Mouse (Mus musculus) testis, postnatal 14 days (tissue): Measurements from ENCODE around the gene Ccdc88b.
"Not testable (repeated sequence)": the region's sequence is repeated elsewhere in the genome, so short reads cannot be mapped to it uniquely, and the experiment has no call there.

Experiments
- DNase-seq: peaks from one replicate; pipeline ENCODE4 v3.0.0; 2021; ENCODE audit warnings: low spot score

Gene Ccdc88b

DNA sequence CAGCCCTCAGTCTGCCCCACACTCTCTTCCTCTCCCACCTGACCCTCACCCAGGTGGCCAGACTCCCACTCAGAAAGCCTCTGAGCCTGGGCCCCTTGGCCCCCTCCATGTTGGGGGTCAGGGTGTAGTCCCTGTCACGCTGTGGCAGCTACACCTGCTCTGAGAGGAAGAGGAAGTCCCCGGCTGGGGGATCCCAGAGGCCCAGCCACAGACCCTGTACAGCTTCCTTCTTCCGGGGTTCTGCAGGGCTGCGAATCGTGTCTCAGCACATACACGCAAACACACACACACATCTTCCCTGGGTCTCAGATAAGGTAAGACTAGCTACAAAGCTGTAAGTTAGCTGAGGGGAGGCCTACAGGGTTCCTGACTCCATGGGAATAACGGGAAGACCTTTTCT, at the start of gene Ccdc88b:
Gene Ccdc88b, minus strand, starts transcription at position 181 of the 400 bp plus-strand sequence.
- no peak for DNase-seq

DNA sequence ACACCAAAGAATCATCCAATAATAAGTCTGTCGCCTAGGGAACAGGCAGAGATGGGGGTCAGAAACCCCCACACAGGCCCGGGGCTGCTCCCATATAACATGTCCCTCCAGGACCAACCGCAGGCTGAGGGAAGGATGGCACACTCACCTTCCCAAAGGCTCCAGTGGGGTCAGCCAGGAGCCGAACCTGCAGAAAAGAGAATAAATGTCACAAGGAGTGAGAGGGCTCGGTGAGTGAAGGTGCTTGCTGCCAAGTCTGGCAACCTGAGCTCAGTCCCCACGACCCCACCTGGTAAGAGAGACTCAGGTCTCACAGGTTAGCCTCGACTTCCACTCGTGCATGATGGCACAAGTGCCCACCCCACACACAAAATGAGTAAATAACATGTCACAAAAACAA, 49.1 kb upstream of the Ccdc88b start:
- no peak for DNase-seq

DNA sequence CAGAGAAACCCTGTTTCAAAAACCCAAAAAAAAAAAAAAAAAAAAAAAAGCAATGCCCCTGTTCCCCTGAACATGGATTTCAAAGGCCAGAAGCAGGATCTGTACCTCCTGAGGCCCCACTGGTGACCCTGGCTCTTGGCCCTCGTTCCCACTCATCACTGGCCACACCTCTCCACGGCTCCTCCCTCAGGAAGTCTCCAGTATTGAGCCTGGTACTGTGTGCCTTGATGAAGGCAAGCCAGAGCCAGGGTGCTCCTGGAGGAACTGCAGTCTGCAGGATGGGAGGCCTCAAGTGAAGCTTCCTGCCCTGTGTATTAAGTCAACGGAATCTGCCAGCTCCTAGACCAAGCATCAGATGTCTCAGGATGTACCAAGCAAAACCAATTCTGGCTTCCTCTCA, 48.2 kb upstream of the Ccdc88b start:
- DNase-seq = peak; percentile 8

DNA sequence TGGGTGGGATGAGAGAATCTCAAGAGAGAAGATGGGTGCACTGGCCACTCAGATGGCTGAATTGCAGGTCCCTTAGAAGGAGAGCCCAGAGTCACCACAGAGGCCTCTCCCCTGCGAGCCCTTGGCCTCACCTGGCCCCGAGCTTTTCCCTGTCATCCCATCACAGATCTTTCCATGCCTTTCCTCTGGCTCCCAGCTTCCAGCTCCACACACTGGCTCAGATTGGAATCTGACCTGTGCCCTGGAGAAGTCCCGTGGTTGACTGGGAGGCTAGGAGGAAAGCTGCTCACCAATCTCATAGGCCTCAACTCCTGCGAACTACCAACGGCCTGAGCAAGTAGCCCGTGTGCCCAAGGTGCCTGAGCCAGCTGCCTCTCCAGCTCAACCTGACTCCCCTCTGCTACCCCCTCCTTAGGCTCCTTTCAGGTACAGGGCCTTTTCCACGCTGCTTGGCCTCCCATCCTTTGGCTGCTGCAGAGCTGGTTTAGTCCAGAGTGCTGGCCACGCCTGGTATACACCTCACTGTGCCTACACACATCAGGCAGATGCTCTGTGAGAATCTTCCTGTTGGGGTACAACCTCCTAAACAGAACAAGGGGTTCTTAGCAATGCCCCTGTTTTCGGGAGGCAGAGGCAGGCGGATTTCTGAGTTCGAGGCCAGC, 47.6 kb upstream of the Ccdc88b start:
- peak; percentile 6 for DNase-seq

DNA sequence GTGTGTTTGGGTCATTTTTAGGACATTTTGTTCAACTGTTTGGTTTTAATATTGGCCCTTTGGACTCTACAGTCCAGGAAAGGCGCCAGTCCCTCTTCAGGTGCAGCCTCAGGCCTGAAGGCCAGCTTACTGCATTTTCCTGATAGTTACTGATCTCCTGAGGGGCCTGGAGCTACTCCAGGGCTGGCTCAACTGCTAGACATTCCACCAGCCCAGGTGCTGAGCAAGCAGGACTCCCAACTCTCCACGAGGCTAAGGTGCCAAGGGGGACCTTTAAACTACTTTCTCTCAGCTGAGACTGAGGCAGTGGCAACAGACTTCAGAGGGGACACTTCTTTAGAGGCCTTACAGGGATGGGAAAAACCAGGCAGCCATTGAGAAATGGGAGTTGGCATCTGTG, 46.8 kb upstream of the Ccdc88b start:
- DNase-seq = no peak

DNA sequence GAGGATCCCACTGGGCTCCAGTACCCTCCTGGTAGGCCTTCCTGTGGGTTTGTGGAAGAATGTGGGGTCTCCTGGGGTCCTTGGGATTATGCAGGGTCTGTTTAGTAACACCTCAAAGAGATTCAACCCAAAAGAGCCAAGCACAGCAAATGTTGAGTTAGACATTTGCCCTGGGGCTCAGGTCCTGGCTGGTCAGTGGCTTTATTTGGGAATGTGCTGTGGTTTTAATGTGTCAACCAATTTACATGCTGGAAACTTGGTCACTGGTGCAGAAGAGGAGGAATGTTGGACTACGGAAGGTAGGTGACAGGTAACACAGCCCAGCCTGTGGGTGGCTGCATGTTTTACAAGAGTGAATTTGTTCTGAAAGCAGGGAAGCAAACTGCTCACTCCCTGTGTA, 45.0 kb upstream of the Ccdc88b start:
- no peak for DNase-seq

DNA sequence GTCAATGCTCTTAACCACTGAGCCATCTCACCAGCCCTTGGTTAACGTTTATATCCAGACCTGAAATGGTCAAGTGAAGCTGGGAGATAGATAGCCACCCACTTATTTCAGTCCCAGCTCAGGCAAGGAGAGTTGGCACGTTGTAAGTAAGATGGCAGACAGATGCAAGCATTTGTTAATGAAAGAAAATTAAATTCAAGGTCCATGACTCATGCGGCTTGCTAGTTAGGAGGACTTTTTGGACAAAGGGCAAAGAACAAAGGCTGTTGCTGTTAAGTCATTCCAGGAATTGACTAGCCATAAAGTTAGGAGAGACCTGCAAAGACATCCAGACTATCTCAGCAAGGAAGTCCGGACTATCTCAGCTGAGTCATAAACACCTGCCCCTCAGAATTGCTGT, 41.6 kb upstream of the Ccdc88b start:
- no peak for DNase-seq

DNA sequence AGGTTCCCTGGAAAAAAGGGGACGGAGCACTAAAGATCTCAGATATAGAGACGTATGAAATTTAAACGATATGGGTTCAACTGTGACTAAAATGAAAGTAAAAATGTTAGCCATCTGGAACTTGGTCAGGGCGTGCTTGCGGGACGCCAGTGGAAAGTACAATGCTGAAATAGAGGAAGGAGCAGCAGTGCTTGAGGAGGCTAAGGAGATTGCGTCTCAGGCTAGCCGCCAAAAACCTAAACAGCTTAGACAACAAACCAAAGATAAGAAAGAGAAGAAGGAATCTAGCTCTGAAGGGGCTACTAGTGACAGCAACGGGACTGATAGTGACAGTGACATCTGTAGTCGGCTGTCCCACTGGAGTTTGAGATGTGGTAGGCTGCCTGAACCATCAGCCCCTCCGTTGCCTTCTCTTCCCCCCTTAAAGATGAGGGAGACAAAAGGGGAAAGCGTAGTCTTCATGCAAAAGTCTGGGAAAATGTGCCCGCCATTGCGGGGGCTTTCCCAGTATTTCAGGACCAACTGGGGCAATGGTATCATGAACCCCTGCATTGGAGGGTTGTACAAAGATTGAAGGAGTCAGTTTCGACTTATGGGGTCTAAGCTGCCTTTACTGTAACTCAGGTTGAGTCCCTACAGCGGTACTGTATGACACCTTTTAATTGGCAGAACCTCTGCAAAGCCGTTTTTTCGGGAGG, 37.7 kb upstream of the Ccdc88b start:
- DNase-seq = not testable (repeated sequence)

DNA sequence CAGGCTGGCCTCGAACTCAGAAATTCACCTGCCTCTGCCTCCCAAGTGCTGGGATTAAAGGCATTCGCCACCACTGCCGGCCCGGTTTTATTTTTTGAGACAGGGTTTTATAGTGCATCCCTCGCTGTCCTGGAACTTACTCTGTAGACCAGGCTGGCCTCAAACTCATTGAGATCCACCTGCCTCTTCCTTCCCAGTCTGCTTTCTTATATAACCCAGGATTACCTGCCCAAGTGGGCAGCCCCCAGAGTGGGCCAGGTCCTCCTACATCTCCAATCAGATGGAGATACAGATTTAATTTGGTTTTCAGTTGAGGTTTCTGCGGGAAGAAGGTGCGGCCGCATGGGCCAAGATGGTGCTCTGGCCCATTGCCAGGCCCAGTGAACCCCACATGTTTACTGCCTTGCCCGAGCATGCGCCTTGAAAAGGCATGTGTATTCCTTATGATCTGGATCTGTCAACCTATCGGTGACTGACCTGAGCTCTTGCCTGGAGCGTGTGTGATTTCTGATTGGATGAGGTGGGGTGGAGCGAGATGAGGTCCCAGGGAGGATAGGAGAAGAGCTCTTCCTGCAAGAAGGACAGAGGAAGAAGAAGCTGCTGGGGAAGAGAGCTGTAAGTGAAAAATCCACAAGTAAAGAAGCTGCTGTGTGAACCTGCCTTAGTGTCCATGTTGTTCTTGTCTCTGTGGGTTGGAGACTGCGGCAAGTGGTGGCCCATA, 35.9 kb upstream of the Ccdc88b start:
- DNase-seq = no peak

DNA sequence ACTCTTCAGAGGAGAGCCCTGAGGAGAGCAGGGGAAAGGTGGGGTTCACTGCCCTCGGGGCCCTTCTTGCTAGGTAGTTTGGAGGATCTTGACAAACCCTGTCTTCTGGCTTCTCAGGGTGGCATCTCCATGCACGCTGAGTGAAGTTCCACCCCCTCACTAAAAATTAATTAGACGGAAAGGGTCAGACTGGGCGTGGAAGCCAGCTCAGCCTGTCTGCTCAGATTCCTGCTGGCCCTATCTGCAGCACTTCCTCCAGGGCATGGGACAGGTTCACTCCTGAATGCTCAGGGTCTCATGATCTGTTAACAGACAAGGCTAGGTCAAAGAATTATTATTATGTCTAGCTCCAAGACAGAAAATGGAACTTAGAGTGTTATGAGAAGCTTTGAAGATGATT, 34.5 kb upstream of the Ccdc88b start:
- no peak for DNase-seq

DNA sequence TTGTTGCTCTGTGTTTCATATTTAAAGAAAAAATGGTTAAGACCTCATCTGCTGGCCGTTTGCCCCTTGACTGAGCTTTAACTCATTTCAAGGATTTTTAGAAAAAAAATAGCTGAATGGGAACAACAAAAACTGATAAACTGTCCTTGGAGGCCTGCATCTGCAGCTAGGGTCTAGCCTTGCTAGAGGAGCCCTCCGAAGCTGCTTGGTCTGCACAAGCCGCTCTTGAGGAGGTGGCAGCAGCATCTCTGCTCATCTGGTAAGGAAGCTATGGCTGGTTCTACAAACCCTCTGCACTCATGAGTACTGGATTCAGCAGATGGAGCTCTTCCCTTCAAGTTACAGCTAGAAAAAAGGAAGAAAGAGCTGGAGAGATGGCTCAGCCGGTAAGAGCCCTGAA, 20.0 kb upstream of the Ccdc88b start:
- peak; percentile 44 for DNase-seq

DNA sequence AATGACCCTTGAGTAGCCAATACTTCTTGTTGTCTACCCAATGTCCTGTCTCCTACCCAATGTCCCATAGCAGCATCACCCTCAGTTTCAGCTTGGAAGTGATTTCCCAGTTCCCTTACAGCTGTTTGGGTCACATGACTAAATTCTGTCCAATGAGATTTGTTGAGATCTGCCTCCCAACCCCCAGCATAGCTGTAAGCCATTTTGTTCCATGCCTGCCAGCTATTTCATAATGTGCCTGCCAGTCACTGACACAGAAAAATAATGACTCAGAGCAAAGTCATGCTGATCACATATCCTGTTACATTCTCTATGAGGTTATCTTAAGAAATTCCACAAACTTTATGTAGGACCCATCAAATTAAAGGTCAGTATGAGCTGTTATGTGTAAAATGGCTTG, 18.8 kb upstream of the Ccdc88b start:
- DNase-seq = no peak

DNA sequence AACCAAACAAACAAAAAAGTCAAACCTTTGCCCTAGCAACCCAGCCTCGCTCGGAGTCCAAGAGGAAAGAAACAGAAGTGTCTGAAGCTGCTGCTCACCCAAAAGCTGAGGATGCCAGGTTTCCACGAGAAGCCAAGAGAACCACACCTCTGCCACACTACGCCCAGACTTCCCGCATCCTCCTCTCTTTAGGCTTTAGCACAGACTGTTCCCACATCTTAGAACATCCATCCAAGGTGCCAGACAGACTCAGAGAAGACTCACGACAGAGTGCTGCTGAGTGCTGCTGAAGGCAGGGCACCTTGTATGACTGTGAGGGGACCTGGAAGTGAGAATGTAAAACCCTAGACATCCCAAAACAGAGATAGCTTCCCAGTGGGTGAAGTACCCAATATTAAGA, 17.8 kb upstream of the Ccdc88b start:
- DNase-seq = no peak

DNA sequence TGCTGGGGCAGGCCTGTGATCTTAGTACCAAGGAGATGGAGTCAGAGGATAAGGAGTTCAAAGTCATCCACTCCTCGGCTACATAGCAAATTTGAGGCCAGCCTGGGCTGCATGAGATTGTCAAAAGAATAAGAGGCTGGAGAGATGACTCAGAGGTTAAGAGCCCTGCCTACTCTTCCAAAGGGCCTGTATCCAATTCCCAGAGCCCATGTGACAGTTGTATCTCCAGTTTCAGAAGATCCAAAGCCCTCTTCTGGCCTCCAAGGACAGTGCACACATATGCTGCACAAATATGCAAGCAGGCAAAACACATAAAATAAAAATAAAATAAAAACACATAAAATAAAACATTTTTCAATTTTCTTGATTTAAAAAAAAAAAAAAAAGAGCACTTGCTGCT, 16.2 kb upstream of the Ccdc88b start:
- no peak for DNase-seq

DNA sequence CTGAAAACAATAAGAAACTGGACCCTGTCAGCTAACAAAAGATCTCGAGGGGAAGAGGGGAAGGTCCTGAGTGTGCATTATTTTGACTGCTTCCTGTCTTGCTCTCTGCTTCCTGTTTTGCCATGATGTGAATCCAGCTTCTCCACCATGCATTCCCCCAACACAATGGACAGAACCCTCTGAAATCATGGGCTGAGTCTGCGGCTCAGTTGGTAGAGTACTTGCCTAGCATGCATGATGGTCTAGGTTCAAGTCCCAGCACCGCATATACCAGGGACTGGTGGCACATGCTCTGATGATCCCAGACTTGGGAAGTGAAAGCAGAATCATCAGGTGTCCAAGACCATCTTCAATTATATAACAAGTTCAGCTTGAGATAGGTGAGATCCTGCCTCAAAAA, 14.7 kb upstream of the Ccdc88b start:
- DNase-seq = no peak

DNA sequence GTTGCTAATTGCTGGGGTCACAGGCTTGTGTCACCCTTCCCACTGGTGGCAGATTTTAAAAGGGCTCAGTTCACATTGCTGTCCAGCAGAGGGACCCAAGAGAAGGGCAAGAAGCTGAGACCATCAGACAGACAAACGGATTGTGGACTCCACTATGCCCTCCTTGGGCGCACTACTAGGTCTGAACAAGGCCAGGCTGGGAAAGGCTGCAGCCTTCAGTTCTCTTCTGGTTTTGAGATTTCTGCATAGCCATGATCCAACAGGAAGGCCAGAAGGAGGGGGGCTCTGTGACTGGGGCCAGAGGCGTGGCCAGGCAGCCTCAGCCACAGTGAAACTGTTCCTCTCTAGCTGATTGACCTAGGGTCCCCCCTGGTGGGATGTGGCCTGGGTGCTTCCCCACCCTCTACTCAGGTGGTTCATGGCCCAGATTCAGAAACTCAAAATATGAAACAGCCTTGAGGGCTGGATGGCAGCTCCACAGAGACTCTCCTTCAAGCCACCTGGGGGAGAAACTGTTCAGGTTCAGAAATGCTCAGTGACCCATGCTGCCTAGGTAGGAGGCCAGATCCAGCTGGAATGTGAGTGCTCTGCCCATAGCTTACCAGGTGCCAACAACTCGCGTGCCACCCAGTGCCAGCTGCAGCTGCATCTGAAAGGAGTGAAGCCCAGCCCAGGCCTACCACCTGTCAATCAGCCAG, 13.7 kb upstream of the Ccdc88b start:
- DNase-seq = no peak

DNA sequence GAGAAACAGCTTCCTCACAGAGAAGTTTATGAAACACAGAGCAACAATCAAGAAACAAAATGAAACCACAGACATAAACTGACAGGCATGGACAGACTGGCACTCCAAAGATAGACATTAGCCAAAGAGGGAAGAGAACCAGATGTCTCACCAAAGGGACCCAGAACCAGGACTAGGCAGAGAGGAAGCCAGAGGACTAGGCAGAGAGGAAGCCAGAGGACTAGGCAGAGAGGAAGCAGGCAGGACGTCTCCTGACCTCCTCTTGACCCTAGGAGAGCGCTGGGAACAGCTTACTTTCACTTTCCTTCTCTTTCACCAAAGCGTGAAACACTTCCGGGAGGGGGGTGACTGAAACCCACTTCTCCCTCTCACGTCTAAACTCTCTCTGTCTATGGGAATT, 11.3 kb upstream of the Ccdc88b start:
- peak; percentile 46 for DNase-seq

DNA sequence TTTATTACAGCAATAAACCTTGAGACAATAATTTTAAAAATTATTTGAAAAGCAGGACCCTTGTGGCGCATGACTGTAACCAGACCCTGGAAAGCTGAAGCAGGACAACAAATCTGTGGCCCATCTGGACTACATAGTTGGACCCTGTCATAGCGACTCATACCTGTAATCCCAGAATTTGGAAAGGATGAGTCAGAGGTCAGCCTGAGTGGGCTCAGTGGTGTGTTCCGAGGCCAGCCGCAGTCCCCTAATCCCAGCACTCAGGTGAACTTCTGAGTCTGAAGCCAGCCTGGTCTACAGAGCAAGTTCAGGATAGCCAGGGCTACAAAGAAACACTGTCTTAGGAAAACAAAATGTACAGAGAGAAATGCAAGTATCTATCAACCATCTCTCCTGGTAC, 3.4 kb upstream of the Ccdc88b start:
- no peak for DNase-seq

DNA sequence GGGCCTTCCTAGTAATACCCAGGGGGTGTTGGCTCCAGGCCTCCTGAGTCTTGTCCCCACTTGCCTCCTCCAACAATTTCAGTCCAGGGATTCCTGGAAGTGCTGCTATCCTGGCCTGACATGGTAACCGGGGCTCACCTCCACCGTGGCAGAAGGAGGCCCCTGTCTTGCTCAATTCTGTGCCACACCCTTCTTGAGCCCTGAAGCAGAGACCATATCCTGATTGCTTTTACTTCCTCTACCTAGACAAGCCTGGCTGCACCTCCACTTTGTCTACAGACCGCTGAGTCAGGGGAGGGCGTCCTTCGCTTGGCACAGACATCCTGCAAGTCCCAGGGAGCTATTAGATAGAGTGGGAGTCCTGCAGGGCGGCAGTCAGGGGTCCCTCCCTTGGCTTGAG, 2.7 kb upstream of the Ccdc88b start:
- no peak for DNase-seq

DNA sequence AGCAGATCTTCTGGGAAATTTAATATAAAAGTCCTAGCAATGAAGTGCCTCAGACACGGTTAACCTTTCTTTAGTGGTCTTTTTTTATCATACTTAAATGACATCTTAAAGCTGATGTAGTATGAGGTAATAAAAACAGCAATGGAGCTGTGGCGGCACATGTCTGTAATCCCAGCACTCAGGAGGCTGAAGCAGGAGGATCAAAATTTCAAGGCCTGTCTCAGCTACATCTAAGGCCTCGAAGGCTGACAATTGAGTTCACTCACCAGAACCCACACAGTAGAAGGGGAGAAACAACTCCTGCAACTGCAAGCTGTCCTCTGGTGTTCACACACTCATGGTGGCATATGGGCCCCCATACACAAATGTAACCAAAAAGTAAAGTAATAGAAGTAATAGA, 2.0 kb upstream of the Ccdc88b start:
- no peak for DNase-seq

DNA sequence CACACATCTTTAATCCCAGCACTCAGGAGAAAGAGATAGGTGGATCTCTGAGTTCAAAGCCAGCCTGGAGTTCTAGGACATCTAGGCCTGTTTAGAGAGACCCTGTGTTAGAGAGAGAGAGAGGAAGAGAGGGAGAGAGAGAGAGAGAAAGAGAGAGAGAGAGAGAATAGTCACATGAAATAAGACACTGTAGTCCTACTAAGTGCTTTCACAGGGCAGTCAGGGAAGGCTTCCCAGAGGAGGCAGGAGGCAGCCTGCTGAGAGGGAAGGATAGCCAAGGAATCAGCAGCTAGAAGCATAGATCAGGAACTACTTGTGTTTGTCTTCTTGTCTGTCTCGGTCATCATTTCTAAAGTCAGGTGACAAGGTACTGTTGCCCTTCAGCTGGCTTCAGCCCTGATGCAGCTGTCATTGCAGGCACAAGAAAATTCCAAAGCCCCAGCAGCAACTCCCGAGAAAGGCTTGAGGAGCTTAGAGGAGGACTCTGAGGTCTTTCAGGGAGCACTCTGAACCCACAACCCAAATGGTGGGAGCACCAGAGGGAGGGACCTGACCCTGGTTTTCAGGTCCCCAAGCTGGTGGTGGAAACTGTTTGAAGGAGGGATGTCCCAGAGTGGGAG, 1.1 kb upstream of the Ccdc88b start:
- DNase-seq = no peak

DNA sequence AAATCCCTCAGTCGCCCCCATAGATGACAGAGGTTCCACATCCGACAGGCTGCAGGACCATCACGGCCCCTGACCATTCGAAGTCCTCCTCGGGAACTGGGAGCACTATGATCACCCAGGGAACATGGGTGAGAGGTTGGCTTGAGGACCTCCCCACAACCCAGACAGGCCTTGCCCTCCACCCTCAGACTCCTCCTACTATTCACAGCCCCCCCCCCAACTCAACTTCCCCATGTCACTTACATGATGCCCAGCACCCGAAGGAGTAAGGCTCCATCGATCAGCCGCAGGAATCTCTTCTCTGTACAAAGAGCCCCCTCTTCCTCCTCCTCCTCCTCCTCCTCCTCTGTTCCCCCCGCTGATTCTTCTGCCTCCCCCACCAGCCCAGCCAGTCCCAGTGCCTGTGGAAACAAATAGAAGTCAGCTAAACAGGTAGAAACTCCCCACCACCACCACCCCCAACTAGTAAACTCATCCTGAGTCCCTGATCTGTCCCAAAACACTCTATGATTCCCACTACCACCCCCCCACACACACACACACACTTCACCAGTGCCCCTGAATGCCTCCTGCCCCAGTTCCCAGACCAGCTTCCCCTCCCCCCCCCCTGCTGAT, 513 bp downstream of the Ccdc88b start:
- DNase-seq = no peak
